ENCODE assay signal across 9 mouse cellular contexts in genomic region chr9:32506866-32507861, GRCm38 (mm10). TPM values are rescaled to one million over a fixed set of nuclear protein-coding genes. Genes with fewer than 3 reads are reported as not detected.
DNase-seq lines count a peak whose midpoint lies in the region; ATAC-seq lines count a peak whose summit lies in the region.
"Had no signal": no experiment of that assay in that cellular context is flagged by ENCODE, and none has a peak within 500 bp of the region (broad histone marks: within the 10 kb centered on the region; RNA-seq: fewer than 3 reads in every experiment).

No protein-coding gene starts in this region.

- peaks cover 4% of the 10 kb centered on the region; the same call in 1 of the 2 replicates for H3K27me3 ChIP-seq in heart, embryonic 13.5 days (replicated peaks)
- no peaks in the 10 kb centered on the region for H3K27me3 ChIP-seq in embryonic facial prominence, embryonic 14.5 days (replicated peaks; ENCODE audit: control insufficient read depth, insufficient read depth, low read length)
- H3K27me3 ChIP-seq: midbrain, embryonic 12.5 days had no signal

- no peaks in the 10 kb centered on the region for H3K36me3 ChIP-seq in heart, embryonic 13.5 days
- H3K36me3 ChIP-seq in embryonic facial prominence, embryonic 14.5 days (ENCODE audit: control insufficient read depth, insufficient read depth, low read length): no peaks in the 10 kb centered on the region
- H3K36me3 ChIP-seq: midbrain, embryonic 12.5 days had no signal

- H3K4me1 ChIP-seq in heart, embryonic 13.5 days: peaks cover 50% of the 10 kb centered on the region
- peaks cover 25% of the 10 kb centered on the region for H3K4me1 ChIP-seq in embryonic facial prominence, embryonic 14.5 days (ENCODE audit: control insufficient read depth, insufficient read depth, low read length)
- H3K4me1 ChIP-seq: midbrain, embryonic 12.5 days had no signal

- peak overlapping the region; percentile 65 for H3K27ac ChIP-seq in heart, embryonic 13.5 days (replicated peaks)
- peak overlapping the region; percentile 8; the same call in 1 of the 2 replicates for H3K27ac ChIP-seq in embryonic facial prominence, embryonic 14.5 days (replicated peaks; ENCODE audit: low read depth, low read length)
- H3K27ac ChIP-seq: midbrain, embryonic 12.5 days had no signal

- 63% methylated on average over 15 of the region's 15 CpGs for whole genome bisulfite sequencing in heart, embryonic 13.5 days
- WGBS in embryonic facial prominence, embryonic 14.5 days: 66% methylated on average over 15 of the region's 15 CpGs

- no peak overlapping the region for H3K4me2 ChIP-seq in heart, embryonic 13.5 days
- no peak overlapping the region for H3K4me2 ChIP-seq in embryonic facial prominence, embryonic 14.5 days (ENCODE audit: low read depth, low read length)
- H3K4me2 ChIP-seq: midbrain, embryonic 12.5 days had no signal

- no peak for DNase-seq in heart, adult 8-10 months (ENCODE audit: low spot score)
- DNase-seq in B cell, adult 2 months: peak; percentile 63 to 73
- DNase-seq in embryonic facial prominence, embryonic 14.5 days (ENCODE audit: low spot score): no peak
- DNase-seq in left cerebral cortex, adult 18-20 months (ENCODE audit: low spot score in 2 of 2): no peak
- no peak for DNase-seq in ovary, adult 18-20 months (ENCODE audit: low spot score)
- no peak for DNase-seq in retina, postnatal 1 day

- no peak overlapping the region for H3K4me3 ChIP-seq in heart, embryonic 13.5 days
- H3K4me3 ChIP-seq in embryonic facial prominence, embryonic 14.5 days (ENCODE audit: low read depth, low read length): no peak overlapping the region
- H3K4me3 ChIP-seq: midbrain, embryonic 12.5 days had no signal

- ATAC-seq in heart, embryonic 13.5 days (ENCODE audit: extremely low read depth, insufficient number of reproducible peaks, low FRiP score, low TSS enrichment): no peak
- ATAC-seq in embryonic facial prominence, embryonic 14.5 days (ENCODE audit: low read depth): no peak
- ATAC-seq in megakaryocyte, adult 5-6 weeks (ENCODE audit: poor library complexity, severe bottlenecking): peak; percentile 23

- no peak overlapping the region; the same call in 1 of the 2 replicates for H3K9ac ChIP-seq in heart, embryonic 13.5 days
- H3K9ac ChIP-seq in embryonic facial prominence, embryonic 14.5 days (ENCODE audit: low read depth, low read length): no peak overlapping the region
- H3K9ac ChIP-seq: midbrain, embryonic 12.5 days had no signal

- no peaks in the 10 kb centered on the region for H3K9me3 ChIP-seq in heart, embryonic 13.5 days
- H3K9me3 ChIP-seq in embryonic facial prominence, embryonic 14.5 days (ENCODE audit: control insufficient read depth, low read length): no peaks in the 10 kb centered on the region
- H3K9me3 ChIP-seq: midbrain, embryonic 12.5 days had no signal

RNA-seq across cellular contexts. Expression of gene Fli1, which starts 35.5 kb away (rescaled TPM):
- 18.3 and 18.6 TPM in 2 replicates for polyA plus RNA-seq in heart, embryonic 13.5 days (2015; fragmentation: Nextera tagmentation; extraction: Ambion mirVana)
- total RNA-seq in heart, adult 8-10 months (2022): 10 to 100 TPM; 18.5 to 30.7 (median 20.8) TPM
- 18.8 and 22.9 TPM in 2 replicates for polyA plus RNA-seq in embryonic facial prominence, embryonic 14.5 days (2014; fragmentation: Nextera tagmentation; extraction: Ambion mirVana)
- total RNA-seq in megakaryocyte, adult 5-6 weeks (2015): 89.0 and 92.7 TPM in 2 replicates
- 95.8 and 106 TPM in 2 replicates for total RNA-seq in megakaryocyte, adult 5-6 weeks (2017)
- 1 to 10 TPM; 5.8 to 6.4 TPM for total RNA-seq in left cerebral cortex, adult 18-20 months (2021)

Comparison
In these comparisons a context has a peak if more than half of its experiments do, and no peak if none do; other contexts are left out.
1. DNase-seq: peak in B cell, adult 2 months (2 of 2); none in heart, adult 8-10 months (single experiment), embryonic facial prominence, embryonic 14.5 days (single experiment), left cerebral cortex, adult 18-20 months (0 of 2), ovary, adult 18-20 months (single experiment) and retina, postnatal 1 day (single experiment).